Mouse (Mus musculus) urinary bladder, adult 2 months (tissue): ENCODE results near the gene Dner. TPM values are rescaled to one million over a fixed set of nuclear protein-coding genes. Genes with fewer than 3 reads are reported as not detected.

ENCODE experiments used
- DNase-seq: peaks from one replicate; pipeline ENCODE4 v3.0.0; 2022; ENCODE audit warnings: low spot score
- polyA plus RNA-seq: library from polyadenylated mRNA; depleted of rRNA; stranded (reverse); fragments of >200 nt; gene quantifications from 2 replicates; pipeline ENCODE4 v1.2.3, GENCODE M21; 2012

Gene Dner
- polyA plus RNA-seq, 1 experiment, result 18.8 TPM

DNA sequence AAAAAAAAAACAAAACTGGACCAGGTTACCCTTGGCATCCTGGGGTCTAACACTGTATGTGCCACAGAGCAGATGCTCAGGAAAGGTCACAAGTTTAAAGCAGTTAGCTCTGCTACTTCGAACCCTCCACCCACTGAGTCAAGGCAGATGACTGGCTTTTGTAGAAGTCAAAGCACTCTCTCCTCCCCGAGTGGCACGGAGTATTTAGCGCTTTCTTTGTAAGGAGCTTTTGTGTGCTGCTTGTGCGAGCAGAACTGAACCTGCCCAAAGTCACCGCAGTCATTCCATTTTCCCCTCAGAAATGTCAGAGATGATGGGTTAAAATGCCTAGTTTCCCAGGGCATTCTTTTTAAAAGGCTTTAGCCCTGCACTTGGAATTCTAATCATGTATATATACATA is 59.1 kb downstream of the Dner start:
- DNase-seq, result no peak

DNA sequence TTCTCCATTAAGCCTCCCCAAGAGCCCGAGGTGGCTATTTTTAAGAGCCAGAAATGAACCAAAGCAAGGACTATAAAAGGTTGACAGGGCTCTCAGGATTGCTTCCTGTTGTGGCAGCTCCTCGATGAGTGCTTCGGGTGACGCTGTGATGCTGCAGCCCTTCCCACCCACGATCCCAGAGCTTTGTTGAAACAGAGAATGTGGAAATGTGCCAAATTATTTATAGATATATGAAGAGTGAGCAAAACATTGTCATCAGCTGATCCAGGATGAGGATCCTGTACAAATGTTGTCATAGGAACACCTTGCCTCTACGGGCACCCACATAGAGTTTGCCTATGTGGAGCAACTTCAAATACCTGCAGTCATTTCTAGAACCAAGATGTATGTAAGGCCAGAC is 67.8 kb downstream of the Dner start:
- no peak for DNase-seq

DNA sequence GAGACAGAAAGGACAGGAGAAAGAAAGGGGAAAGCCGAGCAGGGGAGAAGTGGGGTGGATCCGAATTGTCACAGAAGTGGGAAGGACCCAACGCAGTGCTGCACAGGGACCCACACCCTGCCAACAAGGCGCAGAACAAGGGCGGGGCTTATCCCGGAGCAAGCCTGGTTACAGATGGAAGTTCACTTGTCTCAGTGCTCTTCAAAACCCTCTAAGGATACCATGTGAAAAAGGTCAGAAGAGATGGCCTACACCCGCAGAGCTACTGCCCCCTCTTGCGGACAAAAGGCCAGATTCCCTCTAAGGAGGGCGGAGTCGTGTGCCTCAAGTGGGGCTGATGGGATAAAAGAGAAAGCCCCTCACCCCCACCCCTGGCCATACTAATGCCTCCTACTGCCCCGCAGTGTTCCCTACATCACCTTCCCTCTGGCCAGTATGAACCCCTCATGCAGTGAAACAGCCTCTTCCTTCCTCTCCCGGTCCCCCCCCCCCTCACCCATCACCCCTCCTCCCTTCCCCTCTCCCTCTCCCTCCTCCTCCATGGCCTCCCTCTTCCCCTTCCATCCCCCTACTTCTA is 73.0 kb downstream of the Dner start:
- no peak for DNase-seq

DNA sequence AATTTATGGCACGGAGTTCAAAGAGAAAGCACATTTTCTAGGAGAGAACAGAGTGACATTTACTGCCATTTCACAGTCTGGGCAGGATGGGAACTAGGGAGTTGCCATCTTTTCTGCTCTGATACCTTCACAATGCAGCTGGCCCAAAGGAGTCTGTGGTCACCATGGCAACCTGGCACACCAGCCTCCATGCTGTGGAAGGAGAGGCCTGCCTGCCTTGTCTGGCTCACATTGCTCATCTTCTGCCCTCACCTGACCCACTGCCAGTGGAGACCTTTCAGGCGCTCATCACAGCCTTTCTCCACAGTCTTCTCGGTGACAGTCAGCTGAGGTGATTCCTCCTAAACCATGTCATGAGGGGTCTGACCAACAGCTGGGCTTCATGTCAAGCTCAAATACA is 74.7 kb downstream of the Dner start:
- no peak for DNase-seq

DNA sequence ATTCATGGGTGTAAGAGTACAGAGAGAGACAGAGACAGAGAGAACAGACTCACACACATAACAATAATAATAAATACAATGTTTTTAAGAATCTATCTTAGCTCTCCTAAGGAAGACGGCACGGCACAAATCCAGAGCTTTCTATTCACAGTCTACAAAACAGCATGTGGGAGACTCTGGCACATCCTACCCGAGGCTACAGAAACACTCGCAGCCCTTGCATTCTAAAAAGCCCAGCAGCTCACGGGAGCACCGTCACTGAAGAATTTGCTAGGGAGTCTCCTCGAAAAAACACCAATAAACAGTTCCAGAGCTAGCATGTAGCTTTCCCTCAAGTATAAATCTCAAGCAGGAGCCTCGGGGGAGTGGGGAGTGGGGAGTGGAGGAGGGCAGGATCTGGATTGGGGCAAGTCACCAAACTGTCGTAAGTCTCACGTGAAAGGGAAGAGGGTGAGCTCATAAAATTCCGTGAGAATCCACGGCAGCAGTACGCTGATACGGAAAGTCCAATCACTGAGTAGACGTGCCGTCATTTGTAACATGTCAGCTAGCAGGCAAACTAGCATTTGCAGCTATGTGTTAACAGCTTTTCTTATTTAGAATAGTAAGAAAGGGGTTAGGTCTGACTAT is 76.8 kb downstream of the Dner start:
- no peak for DNase-seq

DNA sequence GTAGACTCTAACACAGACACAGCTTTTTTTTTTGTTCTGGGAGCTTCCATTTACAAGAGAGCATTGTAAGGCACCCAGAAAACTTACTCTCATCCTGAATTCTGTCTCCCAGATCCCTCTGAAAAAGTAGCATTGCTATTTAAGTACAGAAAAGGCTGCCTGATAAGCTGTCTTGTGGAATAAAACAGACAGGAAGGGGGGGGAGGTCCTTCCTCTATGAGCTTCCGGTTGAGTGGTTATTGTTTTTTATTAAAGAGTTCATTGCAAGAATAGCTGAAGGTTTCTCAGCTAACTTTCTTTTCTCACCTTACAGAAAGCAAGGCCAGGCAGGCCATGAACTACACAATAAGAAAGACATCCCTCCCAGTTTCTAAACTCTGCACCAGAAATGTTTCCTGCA is 77.9 kb downstream of the Dner start:
- no peak for DNase-seq

DNA sequence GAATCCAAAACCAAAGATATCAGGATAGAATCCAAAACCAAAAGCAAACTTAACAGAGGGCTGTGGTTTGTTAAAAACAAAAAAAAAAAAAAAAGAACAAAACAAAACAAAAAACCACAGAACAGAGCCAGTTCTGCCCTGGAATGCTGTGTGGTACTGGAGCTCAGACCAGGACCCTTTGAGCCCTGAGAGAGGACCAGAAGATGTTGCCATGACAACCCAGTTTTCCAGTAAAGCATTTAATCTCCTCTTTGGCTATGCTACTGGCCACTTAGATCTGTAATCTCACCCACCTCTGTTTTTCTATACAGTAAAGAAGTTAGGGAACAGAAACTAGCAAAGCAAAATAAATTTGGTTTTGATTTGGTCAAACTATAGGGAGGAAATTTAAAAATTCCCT is 79.9 kb downstream of the Dner start:
- no peak for DNase-seq

DNA sequence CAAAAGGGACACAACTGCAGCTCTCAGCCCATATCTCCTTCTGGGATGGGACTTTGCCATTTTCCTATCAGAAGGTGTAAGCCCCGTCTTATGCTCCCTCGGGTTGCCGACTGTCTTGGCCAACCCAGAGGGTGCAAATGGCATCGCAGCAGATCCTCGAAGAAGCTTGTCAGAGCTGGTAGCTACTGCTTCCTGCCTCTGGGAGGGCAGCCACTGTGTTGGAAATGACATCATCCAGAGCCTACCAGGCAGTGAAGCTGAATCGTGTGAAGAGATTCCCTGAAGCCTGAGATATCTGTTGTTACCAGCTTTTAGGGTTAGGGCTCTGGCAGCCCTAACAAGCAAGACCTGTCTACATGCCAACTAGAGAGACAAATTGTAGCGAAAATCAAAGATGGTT is 81.4 kb downstream of the Dner start:
- no peak for DNase-seq

DNA sequence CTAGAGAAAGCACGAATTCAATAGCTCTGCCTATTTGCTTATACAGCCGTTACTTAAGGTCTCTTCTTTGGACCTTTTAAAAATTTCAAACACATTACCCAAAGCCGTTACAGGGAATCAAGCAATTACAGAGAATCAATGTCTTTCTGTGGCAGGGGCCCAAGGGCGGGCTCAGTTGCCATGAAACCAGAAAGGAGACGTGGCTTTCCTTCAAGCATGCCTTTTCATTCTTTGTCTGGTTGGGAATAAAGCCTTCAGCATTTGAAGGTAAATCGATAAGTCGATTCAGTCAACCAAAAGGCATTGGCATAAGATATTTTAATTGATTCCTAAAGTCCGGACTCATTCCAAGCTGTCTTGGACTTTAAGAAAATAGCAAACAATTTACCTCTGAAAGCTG is 82.9 kb downstream of the Dner start:
- DNase-seq, result no peak

DNA sequence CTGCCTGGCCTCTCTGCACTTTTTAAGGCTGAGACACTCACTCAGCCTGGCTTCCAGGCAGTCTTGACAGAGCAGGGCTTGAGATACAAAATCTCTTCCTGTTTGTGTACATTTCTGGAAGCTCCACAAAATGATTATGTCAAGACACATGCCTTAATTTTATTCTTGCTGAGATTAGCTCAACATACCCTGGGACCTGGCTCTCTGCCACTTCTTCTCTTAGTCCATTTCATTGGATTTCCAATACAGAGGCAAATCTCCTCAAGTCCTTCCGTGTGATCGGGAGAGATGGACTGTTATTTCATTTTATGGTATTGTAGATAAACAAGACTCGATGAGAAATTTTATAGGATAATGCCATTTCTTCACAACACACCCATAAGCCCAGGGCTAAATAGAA is 84.7 kb downstream of the Dner start:
- no peak for DNase-seq

DNA sequence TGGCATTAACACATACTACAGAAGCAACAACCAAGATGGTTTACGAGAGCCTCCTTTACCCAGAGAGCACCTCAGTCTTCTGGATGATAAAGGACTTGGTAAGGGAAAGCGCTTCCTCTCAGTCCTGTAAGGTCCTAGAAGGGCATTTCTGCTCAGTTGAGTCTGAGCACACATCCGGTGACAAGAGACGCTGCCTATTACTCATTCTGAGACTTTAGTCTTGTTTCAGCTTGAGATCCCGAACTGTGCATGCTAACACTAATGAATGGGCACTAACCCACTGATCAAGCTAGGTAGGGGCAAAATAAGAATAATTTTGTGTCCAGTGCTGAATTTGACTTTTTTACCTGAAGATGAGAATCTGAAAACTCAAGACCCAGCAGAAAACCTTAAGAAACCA is 97.0 kb downstream of the Dner start:
- no peak for DNase-seq

DNA sequence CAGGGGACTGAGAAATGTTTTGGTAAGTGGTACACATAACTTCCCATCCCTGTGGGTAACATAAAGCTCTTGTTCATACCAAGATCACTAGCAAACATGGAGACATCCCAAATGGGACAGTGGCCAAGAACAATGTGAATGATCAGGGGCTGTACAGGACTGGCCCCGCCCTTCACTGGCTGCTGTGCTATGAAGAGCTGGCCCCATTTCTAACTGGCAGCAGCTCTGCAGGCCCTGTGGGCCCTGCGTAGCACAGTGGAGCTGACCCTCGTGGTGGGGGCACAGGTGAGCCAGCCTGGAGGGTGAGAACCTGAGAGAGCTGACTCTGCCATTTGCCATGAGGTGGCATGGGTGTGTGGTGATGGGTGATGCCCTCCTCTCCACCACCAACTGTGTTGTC is 100.0 kb downstream of the Dner start:
- DNase-seq, result no peak

DNA sequence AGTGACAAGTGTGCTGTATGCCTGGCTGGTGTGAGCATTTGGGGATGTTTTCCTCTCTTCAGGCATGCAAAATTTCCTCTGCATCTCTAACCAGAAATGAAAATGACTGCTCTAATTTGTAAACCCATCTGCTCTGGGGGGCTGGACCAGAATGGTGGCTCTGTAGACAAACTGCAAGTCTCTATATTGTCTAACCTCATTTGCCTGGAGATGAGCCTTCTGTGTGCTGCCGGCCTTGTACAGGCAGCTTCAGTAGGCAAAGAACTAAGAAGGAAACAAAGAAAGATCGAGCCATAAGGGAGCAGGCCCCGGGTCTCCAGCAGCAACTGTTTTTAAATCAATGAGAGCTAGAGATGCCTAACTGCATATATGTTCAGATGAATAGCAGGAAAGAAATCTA is 103.6 kb downstream of the Dner start:
- DNase-seq, result no peak

DNA sequence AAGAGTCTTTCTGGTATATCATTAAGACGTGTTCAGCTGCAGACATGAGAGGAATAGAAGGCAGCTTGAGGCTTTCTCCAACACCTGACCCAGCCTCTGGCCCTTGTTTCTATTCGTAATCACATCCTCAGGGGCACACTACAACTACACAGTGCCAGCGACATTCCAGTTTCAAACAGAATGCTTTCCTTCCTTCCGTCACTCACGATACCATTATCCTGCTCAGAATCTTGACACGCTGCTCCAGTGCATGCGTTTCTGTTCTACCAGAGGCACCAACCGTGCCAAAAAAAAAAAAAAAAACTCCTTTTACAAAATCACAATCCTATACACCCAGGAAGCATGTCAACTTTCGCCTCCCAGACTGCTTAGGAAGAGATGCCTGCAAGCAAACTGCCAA is 105.5 kb downstream of the Dner start:
- DNase-seq, result no peak

DNA sequence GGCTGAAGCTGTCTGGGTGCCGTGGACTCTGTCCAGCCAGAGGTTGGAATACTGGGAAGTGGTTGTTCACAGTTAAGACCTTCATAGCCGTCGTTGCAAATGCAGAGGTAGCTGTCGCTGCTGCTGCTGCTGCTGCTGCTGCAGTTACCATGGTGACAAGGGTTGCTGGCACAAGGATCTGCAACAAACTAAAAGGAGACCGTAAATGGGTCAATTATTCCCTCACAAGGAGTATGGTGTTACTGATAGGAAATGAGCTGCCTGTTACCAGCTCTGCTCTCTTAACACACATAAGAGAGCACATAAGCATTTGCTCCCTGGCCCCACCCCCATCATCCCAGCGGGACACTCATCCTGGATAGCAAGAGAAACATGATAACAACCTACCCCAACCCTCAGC is 110.6 kb downstream of the Dner start:
- DNase-seq, result no peak

DNA sequence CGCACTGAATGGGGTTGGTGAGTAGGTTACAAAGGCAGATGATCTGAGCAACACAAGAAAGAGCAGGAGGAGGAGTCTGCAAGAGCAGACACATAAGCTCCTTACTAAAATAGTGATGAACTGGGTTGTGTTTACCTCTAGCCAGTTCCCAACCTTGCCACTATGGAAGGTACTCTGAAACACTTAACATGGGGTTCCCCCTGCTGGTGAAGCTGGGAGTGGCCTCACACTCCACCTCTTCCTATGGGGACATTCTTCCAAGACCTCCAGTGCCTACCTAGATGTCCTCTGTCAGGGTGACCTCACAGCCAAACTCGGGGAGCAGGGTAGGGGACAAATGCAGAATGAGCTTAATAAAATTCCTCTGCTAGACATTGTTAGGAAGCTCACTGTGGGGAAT is 114.2 kb downstream of the Dner start:
- peak; percentile 34 for DNase-seq

DNA sequence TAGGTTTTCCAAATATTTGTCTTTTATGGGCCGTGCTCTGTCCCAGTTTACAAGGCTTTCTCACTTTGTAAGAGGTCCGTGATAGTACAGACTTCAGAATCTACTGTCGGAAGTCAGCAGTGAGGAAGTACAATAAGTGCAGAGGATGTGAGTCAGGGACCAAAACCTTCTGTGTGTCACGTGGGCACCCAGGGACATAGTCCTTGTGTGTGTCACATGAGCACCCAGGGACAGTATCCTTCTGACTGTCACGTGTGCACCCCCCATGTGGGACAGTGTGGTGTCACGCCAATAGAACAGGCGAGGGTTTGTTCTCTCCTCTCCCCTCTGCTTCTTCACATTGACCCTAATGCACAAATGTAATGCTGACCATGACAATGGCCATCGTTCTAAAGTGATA is 134.2 kb downstream of the Dner start:
- no peak for DNase-seq

DNA sequence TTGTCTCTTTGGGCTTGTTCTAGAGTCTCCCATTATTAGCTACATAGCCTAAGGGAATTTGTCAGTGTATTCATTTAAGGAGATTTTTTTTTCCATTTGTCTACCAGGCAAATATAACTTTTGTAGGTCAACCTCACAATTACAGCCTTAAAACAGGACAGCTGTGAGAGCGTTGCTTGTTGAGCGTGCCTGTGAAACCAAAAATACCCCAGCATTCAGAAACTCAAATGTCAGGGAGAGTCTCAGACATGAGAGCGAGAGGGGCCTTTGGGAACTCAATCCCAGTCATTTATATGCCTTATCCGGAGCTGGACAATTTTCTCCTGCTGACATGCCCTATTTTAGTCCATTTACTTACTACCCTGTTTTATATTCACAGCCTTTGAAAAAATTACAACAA is 134.6 kb downstream of the Dner start:
- no peak for DNase-seq

DNA sequence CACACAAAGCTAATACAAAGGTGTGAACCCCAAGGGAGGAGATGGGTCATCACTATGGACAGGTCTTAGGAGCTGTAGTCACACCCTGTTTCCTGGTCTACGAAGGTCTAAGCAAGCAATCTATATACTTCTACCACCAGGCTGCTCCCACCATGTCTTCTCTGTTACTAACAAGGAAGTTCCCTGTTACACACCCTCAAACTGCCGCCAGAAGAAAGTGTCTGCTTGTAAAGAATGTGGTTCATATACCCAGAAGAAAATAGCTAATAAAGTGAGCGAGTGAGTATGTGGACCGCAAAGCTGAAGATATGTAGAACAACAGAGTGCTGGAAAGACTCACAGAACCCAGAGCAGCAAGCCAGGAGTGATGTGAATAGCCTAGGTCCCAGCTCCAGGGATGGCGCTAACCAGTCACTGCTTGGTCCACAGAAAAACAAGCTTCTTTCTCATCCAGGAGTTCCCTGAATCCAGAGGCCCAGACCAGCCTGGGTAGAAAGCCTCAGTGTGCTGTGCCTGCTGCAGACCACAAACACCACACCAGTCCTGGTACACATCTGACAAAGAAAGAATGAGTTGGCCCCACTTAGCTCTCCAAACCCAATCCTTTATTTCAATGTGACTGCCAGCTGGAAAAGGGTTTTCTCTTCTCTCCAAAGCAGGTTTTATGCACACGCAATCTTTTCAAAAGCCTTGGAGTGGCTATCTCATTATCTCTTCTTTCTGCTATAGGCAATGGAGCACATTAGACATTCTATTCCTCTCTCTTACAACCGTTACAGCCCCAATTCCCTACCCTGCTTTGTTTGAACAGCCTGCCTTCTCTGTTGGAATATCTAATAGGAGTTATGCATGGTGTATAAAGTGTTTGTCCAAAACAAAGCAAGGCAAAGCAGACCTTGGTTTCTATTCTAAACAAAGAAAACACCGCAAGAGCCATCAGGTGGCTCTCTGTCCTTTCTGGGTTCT is 139.2 kb downstream of the Dner start:
- no peak for DNase-seq

DNA sequence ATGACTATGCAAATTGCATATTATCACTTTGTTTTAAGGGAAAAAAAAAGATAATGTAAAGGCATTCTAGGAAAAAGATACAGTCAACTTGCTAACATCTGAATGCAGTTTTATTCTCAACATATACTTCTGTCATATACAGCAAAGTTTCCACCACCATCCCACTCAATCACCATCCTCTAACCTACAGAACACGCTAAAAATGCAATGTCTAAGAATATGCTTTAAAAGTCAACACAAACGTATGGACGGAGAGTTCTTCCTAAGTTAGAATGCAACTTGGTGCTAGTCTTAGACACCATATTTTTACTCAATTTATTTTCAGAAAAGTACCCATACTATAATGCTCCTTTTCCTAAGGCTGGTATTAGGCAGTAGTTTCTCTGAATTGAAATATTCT is 144.0 kb downstream of the Dner start:
- DNase-seq, result no peak

DNA sequence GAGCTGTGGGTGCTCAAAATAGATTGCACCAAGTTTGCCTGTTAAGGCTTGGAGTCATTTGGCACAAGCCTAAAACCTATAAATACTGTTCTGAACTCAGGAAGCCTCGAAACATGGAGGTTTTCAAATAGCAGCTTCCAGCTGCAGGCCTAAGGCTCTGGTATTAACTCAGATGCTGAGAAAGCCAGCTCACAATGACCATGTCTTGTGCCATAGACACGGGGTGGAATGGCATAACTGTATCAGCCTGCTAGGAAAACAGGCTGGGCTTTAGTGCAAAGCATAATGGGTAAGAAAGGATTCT is 146.0 kb downstream of the Dner start:
- no peak for DNase-seq

DNA sequence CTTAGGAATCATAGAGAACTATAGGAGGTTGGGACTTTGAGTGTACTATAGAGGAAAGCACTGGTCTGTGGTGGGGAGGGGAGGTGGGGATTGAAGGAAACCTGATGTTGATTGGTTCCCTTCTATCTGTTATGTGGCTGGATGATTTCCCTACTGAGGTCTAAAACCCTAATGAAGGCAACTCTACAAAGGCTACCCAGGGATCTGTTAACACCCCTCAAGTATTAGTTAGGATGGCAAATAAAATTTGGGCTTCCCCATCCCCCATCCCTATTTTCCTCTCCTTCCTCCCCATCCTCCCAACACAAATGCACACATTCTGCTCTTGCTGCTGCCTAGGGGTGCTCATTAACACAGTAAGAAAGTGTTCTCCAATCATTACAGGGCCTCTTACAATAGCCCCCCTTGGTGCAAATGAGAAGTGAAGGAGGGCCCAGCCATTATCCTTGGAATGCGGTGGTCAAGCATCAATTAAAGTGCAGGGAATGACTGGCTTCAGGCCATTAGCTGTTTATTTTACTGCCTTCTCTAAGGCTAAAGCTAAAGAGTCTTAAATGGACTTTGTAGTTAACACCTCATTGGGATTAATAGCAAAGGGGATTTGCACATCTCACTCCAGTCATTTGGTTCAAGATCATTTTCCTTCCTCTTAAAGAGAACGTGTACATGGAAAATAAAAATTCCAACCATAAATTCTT is 146.5 kb downstream of the Dner start:
- DNase-seq, result no peak

DNA sequence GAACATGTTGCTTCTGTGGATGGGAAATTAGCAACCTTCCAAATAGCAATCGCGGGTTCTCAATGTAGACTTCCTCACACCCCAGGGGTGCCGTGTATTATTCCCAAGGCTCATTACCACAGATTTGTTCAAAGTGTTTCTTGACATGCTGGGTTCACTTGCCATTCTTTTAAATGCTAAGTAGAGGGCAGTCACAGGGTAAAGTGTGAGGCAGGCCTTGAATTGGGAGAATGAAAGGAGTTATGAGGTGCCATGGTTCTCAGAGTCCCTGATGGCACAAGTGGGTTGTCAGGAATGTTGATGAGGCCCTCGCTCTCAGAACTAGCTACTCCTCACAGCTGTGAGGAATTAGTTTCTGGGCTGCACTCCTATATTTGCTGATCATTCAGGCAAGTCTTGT is 160.0 kb downstream of the Dner start:
- no peak for DNase-seq
